Mouse (Mus musculus) heart, embryonic 14.5 days (tissue): Measurements from ENCODE around the gene Gm45711. TPM values are rescaled to one million over a fixed set of nuclear protein-coding genes. Genes with fewer than 3 reads are reported as not detected.

ENCODE experiments used
- ATAC-seq: fragments of 200-750 bp; cut with Nextera tagmentation; 2 replicates; pipeline ENCODE4 v1.8.0; 2017; ENCODE audit warnings: low read depth, moderate TSS enrichment; ENCODE audit not compliant: insufficient number of reproducible peaks, insufficient read depth, low FRiP score
- H3K27ac ChIP-seq, 2 experiments: fragments of 200-500 bp in 1 of 2; fragments of 300-500 bp in 1 of 2; sonication (generic) in 1 of 2; replicated peaks in 1 of 2; 2 replicates each; pipeline ENCODE4 v1.5.1; 2012 to 2014; ENCODE audit warnings: low read depth in 2 of 2, low read length in 2 of 2, control low read depth in 1 of 2, mild to moderate bottlenecking in 1 of 2, mixed read lengths in 1 of 2; ENCODE audit not compliant: control insufficient read depth in 1 of 2, insufficient read depth in 1 of 2
- H3K27me3 ChIP-seq: fragments of 300-500 bp; sonication (generic); 2 replicates; pipeline ENCODE4 v1.6.1; 2014; ENCODE audit warnings: mild to moderate bottlenecking, low read length, control low read depth; ENCODE audit not compliant: control insufficient read depth, insufficient read depth
- H3K36me3 ChIP-seq: fragments of 300-500 bp; sonication (generic); 2 replicates; pipeline ENCODE4 v1.6.1; 2014; ENCODE audit warnings: mild to moderate bottlenecking, control low read depth, low read length, mixed read lengths; ENCODE audit not compliant: control insufficient read depth, insufficient read depth
- H3K4me1 ChIP-seq, 2 experiments: fragments of 200-500 bp in 1 of 2; fragments of 300-500 bp in 1 of 2; sonication (generic) in 1 of 2; 2 replicates each; pipeline ENCODE4 v1.6.1; 2012 to 2014; ENCODE audit warnings: low read length in 2 of 2, control low read depth in 1 of 2, mixed read lengths in 1 of 2; ENCODE audit not compliant: control insufficient read depth in 2 of 2, insufficient read depth in 2 of 2
- H3K4me2 ChIP-seq: fragments of 300-500 bp; sonication (generic); 2 replicates; pipeline ENCODE4 v1.6.1; 2014; ENCODE audit warnings: mild to moderate bottlenecking, low read length
- H3K4me3 ChIP-seq, 2 experiments: fragments of 200-500 bp in 1 of 2; fragments of 300-500 bp in 1 of 2; sonication (generic) in 1 of 2; 2 replicates each; pipeline ENCODE4 v1.5.1; 2012 to 2014; ENCODE audit warnings: low read length in 2 of 2, mild to moderate bottlenecking in 2 of 2, control low read depth in 1 of 2, low read depth in 1 of 2, moderate library complexity in 1 of 2; ENCODE audit not compliant: control insufficient read depth in 1 of 2, insufficient read depth in 1 of 2
- H3K9ac ChIP-seq: fragments of 300-500 bp; sonication (generic); 2 replicates; pipeline ENCODE4 v1.6.1; 2014; ENCODE audit warnings: mild to moderate bottlenecking, low read length
- H3K9me3 ChIP-seq: fragments of 300-500 bp; sonication (generic); 2 replicates; pipeline ENCODE4 v1.6.1; 2016; ENCODE audit warnings: low read length, control low read depth; ENCODE audit not compliant: control insufficient read depth
- WGBS: fragments of 180-500 bp; shearing (Covaris S2); extraction: QIAGEN DNeasy Blood & Tissue Kit; methylation state at CpG from one replicate; pipeline ENCODE4 v1.1.7; 2014; 5-methylcytosine and 5-hydroxymethylcytosine counted together
- polyA plus RNA-seq: library from polyadenylated mRNA; unstranded; fragments of >200 nt; fragmentation: Nextera tagmentation; extraction: Ambion mirVana; gene quantifications from 2 replicates; pipeline ENCODE4 v1.2.1, GENCODE M21; 2014

Gene Gm45711
- polyA plus RNA-seq, 1 experiment from 2014 or later: not detected

- peak; percentile 84 for ATAC-seq
- Histone ChIP-seq H3K36me3 (0 out of 2 replicates have a peak, but pooled peaks cover 5% of the 10 kb centered on the region), H3K9me3 (no peaks in the 10 kb centered on the region), H3K27me3 (no peaks in the 10 kb centered on the region), H3K9ac (peak within 1 kb of the TSS; percentile 78), H3K4me1 (peaks cover 10 to 20% of the 10 kb centered on the region in 2 experiments), H3K4me2 (peak within 1 kb of the TSS; percentile 91), H3K27ac (peak within 1 kb of the TSS; percentile 42 to 72), H3K4me3 (peak within 1 kb of the TSS; percentile 68 to 74)
- WGBS: 3% methylated on average over 41 of the region's 41 CpGs
Observed at GRCm38 (mm10) chr8:104250439-104251367, 59.2 kb downstream of the Gm45711 start, which contains the start of gene Cklf. Gene Cklf, plus strand, starts transcription at chr8:104250861.

GRCm38 (mm10) chr8:104249442-104249996 lies 60.4 kb downstream of the Gm45711 start:
- H3K4me2 ChIP-seq: no peak overlapping the region
- H3K4me3 ChIP-seq: no peak overlapping the region
- no peaks in the 10 kb centered on the region for H3K9me3 ChIP-seq
- no peak overlapping the region for H3K27ac ChIP-seq
- H3K27me3 ChIP-seq: no peaks in the 10 kb centered on the region
- no peak overlapping the region for H3K9ac ChIP-seq
- no peak for ATAC-seq
- peaks cover 10 to 20% of the 10 kb centered on the region in 2 experiments for H3K4me1 ChIP-seq
- 0 out of 2 replicates have a peak, but pooled peaks cover 14% of the 10 kb centered on the region for H3K36me3 ChIP-seq
- WGBS: 81% methylated on average over 7 of the region's 7 CpGs

- Histone ChIP-seq H3K36me3 (peaks cover 18% of the 10 kb centered on the region), H3K27ac (0 out of 4 replicates have a peak within 1 kb of the TSS, but pooled peaks of 1 of the 2 experiments have one; percentile 26), H3K4me1 (peaks cover 10 to 20% of the 10 kb centered on the region in 2 experiments), H3K27me3 (no peaks in the 10 kb centered on the region), H3K9ac (peak within 1 kb of the TSS; percentile 90), H3K4me3 (peak within 1 kb of the TSS; percentile 84 to 93), H3K4me2 (peak within 1 kb of the TSS; percentile 89), H3K9me3 (no peaks in the 10 kb centered on the region)
- peak; percentile 86 for ATAC-seq
- 0% methylated on average over 28 of the region's 28 CpGs for WGBS
Observed at GRCm38 (mm10) chr8:104248276-104248675, 61.6 kb downstream of the Gm45711 start, which contains the start of gene Tk2. Gene Tk2, minus strand, starts transcription at chr8:104248558.

GRCm38 (mm10) chr8:104247908-104248275 lies 62.0 kb downstream of the Gm45711 start:
- WGBS: 4% methylated on average over 11 of the region's 11 CpGs
- Histone ChIP-seq H3K4me3 (peak overlapping the region; percentile 84 to 93), H3K27ac (0 out of 4 replicates have a peak overlapping the region, but pooled peaks of 1 of the 2 experiments have one; percentile 26), H3K36me3 (peaks cover 22% of the 10 kb centered on the region), H3K9ac (peak overlapping the region; percentile 90), H3K27me3 (no peaks in the 10 kb centered on the region), H3K9me3 (no peaks in the 10 kb centered on the region), H3K4me2 (peak overlapping the region; percentile 89), H3K4me1 (peaks cover 10 to 20% of the 10 kb centered on the region in 2 experiments)
- no peak for ATAC-seq

GRCm38 (mm10) chr8:104247054-104247907 lies 62.6 kb downstream of the Gm45711 start:
- Histone ChIP-seq H3K27ac (no peak overlapping the region), H3K9ac (peak overlapping the region; percentile 90), H3K9me3 (no peaks in the 10 kb centered on the region), H3K36me3 (peaks cover 28% of the 10 kb centered on the region), H3K27me3 (no peaks in the 10 kb centered on the region), H3K4me3 (peak overlapping the region; percentile 84 to 93), H3K4me2 (peak overlapping the region; percentile 89), H3K4me1 (peaks cover 10 to 20% of the 10 kb centered on the region in 2 experiments)
- 67% methylated on average over 22 of the region's 22 CpGs for WGBS
- no peak for ATAC-seq

GRCm38 (mm10) chr8:104246621-104247020 lies 63.3 kb downstream of the Gm45711 start:
- 88% methylated on average over 4 of the region's 4 CpGs for WGBS
- Histone ChIP-seq H3K4me1 (peaks cover 9 to 17% of the 10 kb centered on the region in 2 experiments), H3K4me2 (no peak overlapping the region), H3K9ac (no peak overlapping the region), H3K27ac (no peak overlapping the region), H3K36me3 (peaks cover 34% of the 10 kb centered on the region), H3K27me3 (no peaks in the 10 kb centered on the region), H3K9me3 (no peaks in the 10 kb centered on the region), H3K4me3 (no peak overlapping the region)
- ATAC-seq: no peak
